Mouse (Mus musculus): ENCODE results near the gene Cst12. TPM values are rescaled to one million over a fixed set of nuclear protein-coding genes. Genes with fewer than 3 reads are reported as not detected.
A peak's percentile ranks its signal among the peaks of the same experiment; 100 is the strongest.
"Not testable (repeated sequence)": the region's sequence is repeated elsewhere in the genome, so short reads cannot be mapped to it uniquely, and the experiment has no call there.

Gene Cst12
- polyA plus RNA-seq, 1 experiment from 2014 or later, result not detected

GRCm38 (mm10) chr2:148771397-148771796 is 17.8 kb upstream of the Cst12 start, which contains the start of gene Cst11:
Gene Cst11, minus strand, starts transcription at chr2:148771497.
- WGBS, result 73% methylated on average over 4 of the region's 4 CpGs
- not testable (repeated sequence) for ATAC-seq (ENCODE audit: insufficient number of reproducible peaks, insufficient read depth, low FRiP score, low read depth); H3K4me1 ChIP-seq (ENCODE audit: control insufficient read depth in 2 of 2, insufficient read depth in 2 of 2, low read length in 2 of 2); H3K36me3 ChIP-seq (ENCODE audit: control insufficient read depth, insufficient read depth, low read length); H3K27me3 ChIP-seq (ENCODE audit: control insufficient read depth, insufficient read depth, low read length); H3K9ac ChIP-seq (ENCODE audit: low read length); H3K4me3 ChIP-seq (ENCODE audit: control insufficient read depth in 1 of 2, insufficient read depth in 1 of 2, low read depth in 1 of 2, low read length in 2 of 2); H3K4me2 ChIP-seq (ENCODE audit: low read length); H3K9me3 ChIP-seq (ENCODE audit: control insufficient read depth, low read length); H3K27ac ChIP-seq (replicated peaks in 1 of 2; ENCODE audit: control insufficient read depth in 1 of 2, insufficient read depth in 1 of 2, low read depth in 2 of 2, low read length in 2 of 2)

- Histone ChIP-seq H3K4me2 (ENCODE audit: low read length) (no peak within 1 kb of the TSS), H3K4me1 (ENCODE audit: control insufficient read depth in 2 of 2, insufficient read depth in 2 of 2, low read length in 2 of 2) (no peaks in the 10 kb centered on the region)
- WGBS, result 0% methylated on average over 1 of the region's 1 CpGs
These were observed 7.5 kb upstream of the Cst12 start, which contains the start of gene 8030411F24Rik for GRCm38 (mm10) chr2:148781709-148782108. Gene 8030411F24Rik, plus strand, starts transcription at chr2:148782009.

GRCm38 (mm10) chr2:148798485-148798884 is 9.3 kb downstream of the Cst12 start, which contains the start of gene Cst8:
Gene Cst8, plus strand, starts transcription at chr2:148798785.
- no peak for ATAC-seq (ENCODE audit: insufficient number of reproducible peaks, insufficient read depth, low FRiP score, low read depth)

More at GRCm38 (mm10) chr2:148781709-148782108, 7.5 kb upstream of the Cst12 start, which contains the start of gene 8030411F24Rik:
- no peak within 1 kb of the TSS for H3K4me3 ChIP-seq (ENCODE audit: control insufficient read depth in 1 of 2, insufficient read depth in 1 of 2, low read depth in 1 of 2, low read length in 2 of 2)
- no peak within 1 kb of the TSS for H3K9ac ChIP-seq (ENCODE audit: low read length)
- H3K27ac ChIP-seq (replicated peaks in 1 of 2; ENCODE audit: control insufficient read depth in 1 of 2, insufficient read depth in 1 of 2, low read depth in 2 of 2, low read length in 2 of 2), result no peak within 1 kb of the TSS
- H3K9me3 ChIP-seq (ENCODE audit: control insufficient read depth, low read length), result no peaks in the 10 kb centered on the region
- no peaks in the 10 kb centered on the region for H3K36me3 ChIP-seq (ENCODE audit: control insufficient read depth, insufficient read depth, low read length)
- no peak; the same call in 1 of the 2 replicates for ATAC-seq (ENCODE audit: insufficient number of reproducible peaks, insufficient read depth, low FRiP score, low read depth)
- H3K27me3 ChIP-seq (ENCODE audit: control insufficient read depth, insufficient read depth, low read length), result no peaks in the 10 kb centered on the region

GRCm38 (mm10) chr2:148801491-148801921 is 12.3 kb downstream of the Cst12 start:
- Histone ChIP-seq H3K36me3 (ENCODE audit: control insufficient read depth, insufficient read depth, low read length) (no peaks in the 10 kb centered on the region), H3K9ac (ENCODE audit: low read length) (no peak overlapping the region), H3K27ac (replicated peaks in 1 of 2; ENCODE audit: control insufficient read depth in 1 of 2, insufficient read depth in 1 of 2, low read depth in 2 of 2, low read length in 2 of 2) (peak overlapping the region; percentile 62 to 64), H3K4me1 (ENCODE audit: control insufficient read depth in 2 of 2, insufficient read depth in 2 of 2, low read length in 2 of 2) (peaks cover 6 to 7% of the 10 kb centered on the region in 2 experiments), H3K4me2 (ENCODE audit: low read length) (no peak overlapping the region), H3K9me3 (ENCODE audit: control insufficient read depth, low read length) (no peaks in the 10 kb centered on the region), H3K27me3 (ENCODE audit: control insufficient read depth, insufficient read depth, low read length) (no peaks in the 10 kb centered on the region), H3K4me3 (ENCODE audit: control insufficient read depth in 1 of 2, insufficient read depth in 1 of 2, low read depth in 1 of 2, low read length in 2 of 2) (no peak overlapping the region)
- WGBS, result 24% methylated on average over 3 of the region's 3 CpGs
- no peak for ATAC-seq (ENCODE audit: insufficient number of reproducible peaks, insufficient read depth, low FRiP score, low read depth)

More at GRCm38 (mm10) chr2:148798485-148798884, 9.3 kb downstream of the Cst12 start, which contains the start of gene Cst8:
- Histone ChIP-seq H3K9ac (ENCODE audit: low read length) (no peak within 1 kb of the TSS), H3K4me2 (ENCODE audit: low read length) (no peak within 1 kb of the TSS), H3K36me3 (ENCODE audit: control insufficient read depth, insufficient read depth, low read length) (no peaks in the 10 kb centered on the region), H3K27me3 (ENCODE audit: control insufficient read depth, insufficient read depth, low read length) (no peaks in the 10 kb centered on the region), H3K4me1 (ENCODE audit: control insufficient read depth in 2 of 2, insufficient read depth in 2 of 2, low read length in 2 of 2) (peaks cover 6 to 7% of the 10 kb centered on the region in 2 experiments), H3K9me3 (ENCODE audit: control insufficient read depth, low read length) (no peaks in the 10 kb centered on the region), H3K27ac (replicated peaks in 1 of 2; ENCODE audit: control insufficient read depth in 1 of 2, insufficient read depth in 1 of 2, low read depth in 2 of 2, low read length in 2 of 2) (no peak within 1 kb of the TSS), H3K4me3 (ENCODE audit: control insufficient read depth in 1 of 2, insufficient read depth in 1 of 2, low read depth in 1 of 2, low read length in 2 of 2) (no peak within 1 kb of the TSS)
- WGBS, result 71% methylated on average over 1 of the region's 1 CpGs

GRCm38 (mm10) chr2:148806696-148807095 is 17.5 kb downstream of the Cst12 start:
- 79% methylated on average over 6 of the region's 6 CpGs for WGBS
- no peaks in the 10 kb centered on the region for H3K36me3 ChIP-seq (ENCODE audit: control insufficient read depth, insufficient read depth, low read length)
- no peak for ATAC-seq (ENCODE audit: insufficient number of reproducible peaks, insufficient read depth, low FRiP score, low read depth)
- H3K27ac ChIP-seq (replicated peaks in 1 of 2; ENCODE audit: control insufficient read depth in 1 of 2, insufficient read depth in 1 of 2, low read depth in 2 of 2, low read length in 2 of 2), result no peak overlapping the region
- H3K9me3 ChIP-seq (ENCODE audit: control insufficient read depth, low read length), result no peaks in the 10 kb centered on the region
- no peak overlapping the region for H3K4me3 ChIP-seq (ENCODE audit: control insufficient read depth in 1 of 2, insufficient read depth in 1 of 2, low read depth in 1 of 2, low read length in 2 of 2)
- H3K27me3 ChIP-seq (ENCODE audit: control insufficient read depth, insufficient read depth, low read length), result no peaks in the 10 kb centered on the region
- no peak overlapping the region for H3K4me2 ChIP-seq (ENCODE audit: low read length)
- no peak overlapping the region for H3K9ac ChIP-seq (ENCODE audit: low read length)
- peaks cover 0 to under 1% of the 10 kb centered on the region in 2 experiments; a peak in 2 of 4 replicates for H3K4me1 ChIP-seq (ENCODE audit: control insufficient read depth in 2 of 2, insufficient read depth in 2 of 2, low read length in 2 of 2)

- Histone ChIP-seq H3K9ac (ENCODE audit: low read length) (no peak within 1 kb of the TSS), H3K4me1 (ENCODE audit: control insufficient read depth in 2 of 2, insufficient read depth in 2 of 2, low read length in 2 of 2) (no peaks in the 10 kb centered on the region), H3K4me2 (ENCODE audit: low read length) (no peak within 1 kb of the TSS), H3K36me3 (ENCODE audit: control insufficient read depth, insufficient read depth, low read length) (no peaks in the 10 kb centered on the region), H3K27ac (replicated peaks in 1 of 2; ENCODE audit: control insufficient read depth in 1 of 2, insufficient read depth in 1 of 2, low read depth in 2 of 2, low read length in 2 of 2) (no peak within 1 kb of the TSS), H3K27me3 (ENCODE audit: control insufficient read depth, insufficient read depth, low read length) (no peaks in the 10 kb centered on the region), H3K9me3 (ENCODE audit: control insufficient read depth, low read length) (no peaks in the 10 kb centered on the region), H3K4me3 (ENCODE audit: control insufficient read depth in 1 of 2, insufficient read depth in 1 of 2, low read depth in 1 of 2, low read length in 2 of 2) (no peak within 1 kb of the TSS)
- ATAC-seq (ENCODE audit: insufficient number of reproducible peaks, insufficient read depth, low FRiP score, low read depth), result no peak
These were observed 30.7 kb downstream of the Cst12 start, which contains the start of gene Cst13 for GRCm38 (mm10) chr2:148819909-148820308. Gene Cst13, plus strand, starts transcription at chr2:148820081.

- H3K9me3 ChIP-seq (ENCODE audit: control insufficient read depth, low read length), result no peaks in the 10 kb centered on the region
- 31% methylated on average over 1 of the region's 1 CpGs for WGBS
- H3K4me1 ChIP-seq (ENCODE audit: control insufficient read depth in 2 of 2, insufficient read depth in 2 of 2, low read length in 2 of 2), result no peaks in the 10 kb centered on the region
- no peak overlapping the region for H3K27ac ChIP-seq (replicated peaks in 1 of 2; ENCODE audit: control insufficient read depth in 1 of 2, insufficient read depth in 1 of 2, low read depth in 2 of 2, low read length in 2 of 2)
- ATAC-seq (ENCODE audit: insufficient number of reproducible peaks, insufficient read depth, low FRiP score, low read depth), result no peak
- no peak overlapping the region for H3K4me2 ChIP-seq (ENCODE audit: low read length)
- no peaks in the 10 kb centered on the region for H3K36me3 ChIP-seq (ENCODE audit: control insufficient read depth, insufficient read depth, low read length)
- H3K9ac ChIP-seq (ENCODE audit: low read length), result no peak overlapping the region
- no peaks in the 10 kb centered on the region for H3K27me3 ChIP-seq (ENCODE audit: control insufficient read depth, insufficient read depth, low read length)
- no peak overlapping the region for H3K4me3 ChIP-seq (ENCODE audit: control insufficient read depth in 1 of 2, insufficient read depth in 1 of 2, low read depth in 1 of 2, low read length in 2 of 2)
These were observed 36.8 kb downstream of the Cst12 start for GRCm38 (mm10) chr2:148825986-148826385.

- Histone ChIP-seq H3K36me3 (ENCODE audit: control insufficient read depth, insufficient read depth, low read length) (no peaks in the 10 kb centered on the region), H3K9me3 (ENCODE audit: control insufficient read depth, low read length) (no peaks in the 10 kb centered on the region), H3K4me3 (ENCODE audit: control insufficient read depth in 1 of 2, insufficient read depth in 1 of 2, low read depth in 1 of 2, low read length in 2 of 2) (no peak within 1 kb of the TSS), H3K27ac (replicated peaks in 1 of 2; ENCODE audit: control insufficient read depth in 1 of 2, insufficient read depth in 1 of 2, low read depth in 2 of 2, low read length in 2 of 2) (no peak within 1 kb of the TSS), H3K4me1 (ENCODE audit: control insufficient read depth in 2 of 2, insufficient read depth in 2 of 2, low read length in 2 of 2) (no peaks in the 10 kb centered on the region), H3K27me3 (ENCODE audit: control insufficient read depth, insufficient read depth, low read length) (no peaks in the 10 kb centered on the region), H3K4me2 (ENCODE audit: low read length) (no peak within 1 kb of the TSS), H3K9ac (ENCODE audit: low read length) (no peak within 1 kb of the TSS)
- WGBS, result 64% methylated on average over 4 of the region's 4 CpGs
- ATAC-seq (ENCODE audit: insufficient number of reproducible peaks, insufficient read depth, low FRiP score, low read depth), result no peak
These were observed 45.8 kb downstream of the Cst12 start, which contains the start of gene Cst9 for GRCm38 (mm10) chr2:148834912-148835311. Gene Cst9, plus strand, starts transcription at chr2:148835147.
